Comparison of ENCODE assay signal across 8 mouse cellular contexts in the genomic region with DNA sequence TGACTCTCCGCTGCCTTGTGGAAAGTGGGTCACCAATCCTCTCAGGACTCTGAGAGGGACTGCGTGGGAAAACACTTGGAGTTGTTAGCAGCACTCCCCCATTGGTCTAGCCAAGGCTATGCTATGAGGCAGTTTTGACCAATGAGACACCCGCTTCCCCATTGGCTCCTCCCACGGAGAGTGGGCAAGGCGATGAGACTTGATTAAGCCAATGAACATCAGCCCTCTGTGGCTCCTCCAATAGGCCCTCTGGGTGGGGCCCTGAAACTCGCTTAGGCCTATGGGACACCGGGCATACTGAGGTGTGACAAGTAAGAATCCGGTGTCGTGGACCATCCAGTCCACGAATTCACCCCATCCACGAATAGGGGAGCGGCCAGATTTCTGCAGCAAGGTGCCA. TPM values are rescaled to one million over a fixed set of nuclear protein-coding genes. Genes with fewer than 3 reads are reported as not detected.
DNase-seq lines count a peak whose midpoint lies in the region; ATAC-seq and TF ChIP-seq lines count a peak whose summit lies in the region.

No protein-coding gene starts in this region.

- ATAC-seq in heart, embryonic 13.5 days (ENCODE audit: extremely low read depth, insufficient number of reproducible peaks, low FRiP score, low TSS enrichment): no peak
- no peak for ATAC-seq in granulocyte monocyte progenitor cell, adult 5-6 weeks (replicated peaks; ENCODE audit: poor library complexity, severe bottlenecking)

- H3K4me1 ChIP-seq in heart, embryonic 13.5 days: peaks cover 6% of the 10 kb centered on the region; the same call in 1 of the 2 replicates
- H3K4me1 ChIP-seq in small intestine, adult 2 months (ENCODE audit: control insufficient read depth, insufficient read depth, insufficient read length, low read length): no peaks in the 10 kb centered on the region; the same call in 1 of the 2 replicates

- TF ChIP-seq CTCF in small intestine, adult 2 months (IDR thresholded peaks at IDR 0.05; ENCODE audit: extremely low read depth, insufficient read length, insufficient replicate concordance, low read depth, low read length): no peak

- H3K36me3 ChIP-seq in heart, embryonic 13.5 days: no peaks in the 10 kb centered on the region
- no peaks in the 10 kb centered on the region for H3K36me3 ChIP-seq in small intestine, adult 2 months (ENCODE audit: control insufficient read depth, insufficient read depth, low read length)

- intact Hi-C loops in heart, postnatal 36 days (cut with DNase I): no loop called here

- peaks cover 83% of the 10 kb centered on the region for H3K27me3 ChIP-seq in heart, embryonic 13.5 days (replicated peaks)
- no peaks in the 10 kb centered on the region for H3K27me3 ChIP-seq in small intestine, adult 2 months (ENCODE audit: control insufficient read depth, insufficient read depth, low read length)

- no peak for DNase-seq in heart, postnatal 36 days
- peak; percentile 80 for DNase-seq in cerebellum, adult 9-11 months
- peak; percentile 15 to 36 for DNase-seq in frontal cortex, postnatal 14 days (ENCODE audit: low spot score in 2 of 2)
- DNase-seq in kidney, postnatal 4 days: peak; percentile 28 to 51
- peak; percentile 28 for DNase-seq in lung, postnatal 14 days

- H3K4me3 ChIP-seq in heart, embryonic 13.5 days: peak overlapping the region; percentile 26
- H3K4me3 ChIP-seq in small intestine, adult 2 months (ENCODE audit: low read depth, low read length): peak overlapping the region; percentile 40

- peak overlapping the region; percentile 45 for H3K4me2 ChIP-seq in heart, embryonic 13.5 days

- no peaks in the 10 kb centered on the region for H3K9me3 ChIP-seq in heart, embryonic 13.5 days

- 8% methylated on average over 12 of the region's 12 CpGs for WGBS in heart, embryonic 13.5 days
- WGBS in small intestine, adult 2 months: 9% methylated on average over 12 of the region's 12 CpGs

- H3K27ac ChIP-seq in heart, embryonic 13.5 days (replicated peaks): no peak overlapping the region
- no peak overlapping the region for H3K27ac ChIP-seq in small intestine, adult 2 months (ENCODE audit: insufficient read depth, low read depth, low read length)

- no peak overlapping the region for H3K9ac ChIP-seq in heart, embryonic 13.5 days

- no peak for TF ChIP-seq POLR2A in small intestine, adult 2 months (IDR thresholded peaks at IDR 0.05; ENCODE audit: low read depth, low read length)

RNA-seq across cellular contexts. Expression of a gene that starts 36.3 kb away (rescaled TPM):
- polyA plus RNA-seq in heart, embryonic 13.5 days (2015; fragmentation: Nextera tagmentation; extraction: Ambion mirVana): 0.06 and 0.11 TPM in 2 replicates
- 1 to 10 TPM in 1 of 2 experiments, under 1 TPM in 1; 0.95 to 1.7 TPM for total RNA-seq in heart, postnatal 36 days (2021)
- 0.25 and 0.95 TPM in 2 replicates for polyA plus RNA-seq in small intestine, adult 2 months (2012; rRNA removed)
- not detected in 2 replicates for total RNA-seq in granulocyte monocyte progenitor cell, adult 5-6 weeks (2014; fragmentation: Nextera tagmentation)
- not detected in 2 replicates for total RNA-seq in granulocyte monocyte progenitor cell, adult 5-6 weeks (2017)

Comparison
In these comparisons a context has a peak if more than half of its experiments do, and no peak if none do; other contexts are left out.
1. DNase-seq: peak in cerebellum, adult 9-11 months (single experiment), frontal cortex, postnatal 14 days (2 of 2), kidney, postnatal 4 days (2 of 2) and lung, postnatal 14 days (single experiment); none in heart, postnatal 36 days (0 of 2).